Mouse (Mus musculus) mouse trophoblast stem cell (cell line): ENCODE measurements around the gene Gstp2.
"Not testable (repeated sequence)": the region's sequence is repeated elsewhere in the genome, so short reads cannot be mapped to it uniquely, and the experiment has no call there.

Experiments used
- in situ Hi-C, 2 experiments: fragments of 300-500 bp; cut with MseI, MboI; formaldehyde crosslinking; loops; 2 replicates in 1 of 2; 3 replicates in 1 of 2; pipeline ENCODE4 v1.15.1; 2025

Gstp2 gene

GRCm38 (mm10) chr19:4070756-4071155, 24.9 kb upstream of the Gstp2 start:
- in situ Hi-C loops = no loop called here

DNA sequence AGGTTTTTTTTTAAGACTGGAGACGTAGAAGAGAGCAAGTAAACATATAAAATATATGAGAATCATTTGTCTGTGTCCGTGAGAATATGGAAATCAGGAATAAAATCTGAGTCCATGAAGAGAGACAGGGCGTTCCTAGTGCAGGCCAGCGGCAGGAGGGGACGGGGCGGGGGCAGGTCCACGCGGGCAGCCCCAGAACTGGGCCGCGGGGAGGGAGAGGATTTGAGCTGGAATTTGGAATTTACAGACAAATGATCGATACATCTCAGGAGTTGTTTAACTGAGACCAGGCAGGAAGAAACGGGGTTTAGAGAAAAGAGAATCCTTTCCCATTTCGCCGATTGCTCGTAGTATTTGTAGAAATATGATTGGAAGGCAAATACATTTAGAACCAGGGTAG, 24.5 kb upstream of the Gstp2 start:
- in situ Hi-C loops = no loop called here

DNA sequence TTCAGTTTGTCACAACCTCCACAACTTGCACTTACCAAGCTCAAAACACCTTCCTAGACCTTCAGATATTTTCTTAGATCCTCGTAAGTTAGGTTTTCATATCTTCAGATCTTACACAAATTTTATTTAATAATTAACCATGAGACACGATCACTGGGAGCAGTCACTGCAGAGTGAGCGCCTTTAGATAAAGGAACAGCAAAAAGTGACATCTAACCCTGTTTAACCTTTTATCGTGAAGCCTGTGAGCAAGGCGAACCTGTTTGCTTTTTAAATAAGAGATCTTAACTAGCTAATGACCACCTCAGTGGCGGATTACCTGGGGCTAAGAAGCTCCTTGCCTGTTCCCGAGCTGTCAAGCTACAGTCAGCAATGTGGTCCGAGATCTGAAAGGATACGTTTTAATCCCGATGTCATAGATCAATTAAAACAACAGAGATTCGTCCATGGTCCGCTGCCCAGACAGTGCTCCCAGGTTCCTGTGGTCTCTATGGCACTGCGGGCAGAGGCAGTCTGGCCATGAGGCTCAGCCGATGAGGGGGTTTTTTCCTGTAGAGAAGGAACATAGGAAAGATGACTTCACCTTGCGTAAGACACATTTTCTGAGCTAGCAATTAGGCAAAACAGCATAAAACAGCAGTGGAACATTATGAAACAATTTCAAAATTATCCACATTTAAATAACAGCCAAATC, 23.0 kb upstream of the Gstp2 start:
- in situ Hi-C loops = no loop called here

GRCm38 (mm10) chr19:4068242-4068641, 22.4 kb upstream of the Gstp2 start:
- in situ Hi-C loops = not testable (repeated sequence)

GRCm38 (mm10) chr19:4066877-4067276, 21.1 kb upstream of the Gstp2 start:
- in situ Hi-C loops = no loop called here

DNA sequence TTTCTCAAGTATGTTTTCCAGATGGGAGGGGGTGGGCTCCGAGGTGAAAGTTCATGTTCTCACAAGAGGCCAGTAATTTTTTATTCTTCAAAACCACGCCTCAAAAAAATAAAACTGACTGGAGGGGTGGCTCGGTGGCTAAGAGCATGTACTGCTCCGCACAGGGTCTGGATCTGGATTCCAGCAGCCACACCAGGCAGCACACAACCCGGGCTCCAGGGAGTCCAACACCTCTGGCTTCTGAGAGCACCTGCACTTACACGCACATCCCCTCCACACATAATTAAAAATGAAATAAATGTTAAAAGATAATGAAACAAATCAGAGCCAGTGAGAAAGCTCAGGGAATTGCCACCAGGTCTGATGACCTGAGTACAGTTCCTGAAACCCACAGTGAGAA, 20.5 kb upstream of the Gstp2 start:
- in situ Hi-C loops = no loop called here

DNA sequence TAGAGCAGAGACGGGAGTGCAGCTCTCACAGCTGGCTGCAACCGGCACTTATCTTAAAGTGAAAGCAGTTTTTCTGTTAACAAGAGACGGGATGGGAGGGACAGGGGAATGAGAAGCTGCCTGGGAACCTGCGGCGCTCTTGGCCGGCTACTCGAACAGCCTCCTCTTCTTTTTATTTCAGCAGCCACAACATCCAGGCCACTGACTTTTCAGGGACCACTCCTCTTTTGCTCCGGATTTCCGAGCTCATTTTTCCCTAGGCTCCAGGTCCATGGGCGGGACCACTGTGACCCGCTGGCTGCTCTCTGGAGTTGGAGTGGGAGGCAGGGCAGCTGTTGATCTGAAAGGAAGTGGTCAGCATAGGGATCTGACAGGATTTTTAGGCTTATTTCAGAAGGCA, 18.7 kb upstream of the Gstp2 start:
- in situ Hi-C loops = not testable (repeated sequence)

DNA sequence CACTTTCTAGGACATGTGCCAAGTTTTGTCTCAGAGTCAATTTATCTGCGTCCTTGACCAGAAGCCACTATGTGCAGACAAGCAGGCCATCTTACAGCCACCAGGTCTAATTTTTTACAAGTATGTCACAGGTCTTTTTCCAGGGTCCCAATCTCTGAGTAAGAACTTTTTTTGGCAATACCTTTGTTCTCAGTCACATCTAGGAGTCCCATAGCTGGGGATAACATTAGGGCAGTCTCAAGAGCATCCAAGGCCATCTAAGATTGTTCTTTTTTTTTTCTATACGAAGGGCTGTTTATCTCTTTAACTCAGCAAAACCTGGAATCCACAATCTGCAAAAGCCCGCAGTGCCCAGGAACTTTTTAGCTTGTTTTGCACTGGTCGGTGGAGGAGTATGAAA, 17.5 kb upstream of the Gstp2 start:
- in situ Hi-C loops = not testable (repeated sequence)

- in situ Hi-C loops = no loop called here
Observed at GRCm38 (mm10) chr19:4060899-4061465, 15.2 kb upstream of the Gstp2 start.

DNA sequence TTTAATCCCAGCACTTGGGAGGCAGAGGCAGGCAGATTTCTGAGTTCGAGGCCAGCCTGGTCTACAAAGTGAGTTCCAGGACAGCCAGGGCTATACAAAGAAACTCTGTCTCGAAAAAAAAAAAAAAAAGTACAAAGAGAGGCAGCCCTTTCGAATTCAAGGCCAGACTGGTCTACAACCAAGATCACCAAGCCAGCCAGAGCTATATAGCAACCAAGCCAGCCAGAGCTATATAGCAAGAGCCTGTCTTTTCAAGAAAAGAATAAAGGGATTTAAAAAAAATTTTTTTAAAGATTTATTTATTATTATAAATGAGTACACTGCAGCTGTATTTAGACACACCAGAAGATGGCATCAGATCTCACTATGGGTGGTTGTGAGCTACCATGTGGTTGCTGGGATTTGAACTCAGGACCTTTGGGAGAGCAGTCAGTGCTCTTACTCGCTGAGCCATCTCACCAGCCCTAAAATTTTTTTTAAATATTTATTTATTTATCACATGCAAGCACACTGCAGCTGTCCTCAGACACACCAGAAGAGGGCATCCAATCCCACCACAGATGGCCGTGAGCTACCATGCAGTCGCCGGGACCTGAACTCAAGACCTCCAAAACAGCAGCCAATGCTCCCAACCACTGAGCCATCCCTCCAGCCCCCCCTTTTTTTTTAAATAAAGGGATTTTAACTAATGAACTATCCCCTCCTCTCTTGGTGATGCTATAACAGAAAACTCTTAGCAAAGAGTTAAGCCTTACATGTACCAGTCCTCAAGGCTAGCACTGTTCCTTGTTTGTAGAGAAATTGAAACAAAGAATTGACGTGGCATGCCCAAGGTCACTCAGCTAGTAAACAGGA, 14.4 kb upstream of the Gstp2 start:
- in situ Hi-C loops = not testable (repeated sequence)

DNA sequence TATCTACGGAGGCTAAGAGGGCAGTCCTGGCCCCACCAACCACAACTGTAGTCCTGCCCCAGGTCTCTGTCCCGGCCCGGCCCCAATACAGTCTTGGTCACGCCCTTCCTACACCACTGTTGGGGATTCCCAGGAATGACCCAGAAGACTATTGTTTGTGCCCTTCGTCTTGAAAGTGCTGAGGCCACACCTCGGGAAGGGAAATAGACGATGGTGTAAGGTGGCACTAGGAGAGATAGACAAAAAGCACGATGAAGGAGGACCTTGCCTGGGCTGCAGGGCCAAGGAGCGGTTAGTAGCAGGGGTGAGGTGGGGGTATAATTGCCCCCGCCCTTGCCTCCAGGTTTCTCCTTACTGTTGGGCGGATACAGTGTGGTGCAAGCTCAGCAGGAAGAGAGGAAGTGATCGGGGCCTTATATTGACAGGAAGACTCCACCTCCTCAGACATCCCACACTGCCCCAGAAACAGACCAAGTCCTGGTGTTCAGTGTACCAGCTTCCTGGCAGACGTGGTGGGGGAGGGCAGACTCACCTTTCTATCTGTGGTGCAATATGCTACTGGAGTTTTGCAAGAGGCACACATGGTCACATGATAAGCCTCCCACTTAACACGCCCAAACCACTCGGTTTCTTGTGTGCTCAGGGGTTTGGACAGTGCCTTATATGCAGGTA, 13.4 kb upstream of the Gstp2 start, which contains the start of gene Gstp3:
Gstp3 (minus strand) TSS at position 501 of the 672 bp plus-strand sequence.
- in situ Hi-C loops = no loop called here

GRCm38 (mm10) chr19:4058581-4058980, 12.8 kb upstream of the Gstp2 start:
- in situ Hi-C loops = no loop called here

DNA sequence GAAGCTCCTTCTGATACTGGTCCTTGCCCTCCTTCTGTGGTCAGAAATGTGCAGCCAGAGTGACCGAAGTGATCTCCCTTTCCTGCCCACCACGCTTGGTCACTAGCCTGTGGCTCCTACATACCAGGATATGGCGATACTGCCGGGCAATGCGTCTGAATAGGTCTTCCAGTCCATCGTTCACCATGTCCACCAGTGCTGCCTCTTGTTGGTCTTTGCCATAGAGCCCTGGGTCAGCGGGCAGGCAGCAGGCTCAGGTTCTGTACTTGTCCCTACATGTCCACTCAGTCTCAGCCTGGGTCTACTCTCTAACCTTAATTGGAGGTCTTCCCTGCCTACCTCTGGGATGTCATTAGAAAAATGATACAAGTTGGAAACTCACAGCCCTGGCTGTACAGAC, 12.1 kb upstream of the Gstp2 start:
- in situ Hi-C loops = no loop called here

DNA sequence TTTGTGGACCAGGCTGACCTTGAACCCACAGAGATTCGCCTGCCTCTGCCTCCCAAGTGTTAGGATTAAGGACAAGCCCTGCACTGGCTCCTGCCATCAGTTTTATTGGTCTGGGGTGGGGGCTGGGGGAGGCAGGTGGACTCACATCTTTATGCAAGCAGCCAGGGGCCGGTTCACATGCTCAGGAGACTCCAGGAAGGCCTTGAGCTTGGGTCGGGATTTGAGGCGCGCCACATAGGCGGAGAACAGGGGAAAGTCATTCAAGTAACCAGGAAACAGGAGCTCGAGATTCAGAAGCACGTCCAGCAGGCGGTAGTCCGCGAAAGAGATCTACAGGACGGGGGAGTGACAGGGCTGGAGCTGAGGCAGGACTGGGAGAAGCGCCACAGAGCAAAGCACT, 11.6 kb upstream of the Gstp2 start:
- in situ Hi-C loops = no loop called here

GRCm38 (mm10) chr19:4056727-4057126, 10.9 kb upstream of the Gstp2 start:
- in situ Hi-C loops = no loop called here

DNA sequence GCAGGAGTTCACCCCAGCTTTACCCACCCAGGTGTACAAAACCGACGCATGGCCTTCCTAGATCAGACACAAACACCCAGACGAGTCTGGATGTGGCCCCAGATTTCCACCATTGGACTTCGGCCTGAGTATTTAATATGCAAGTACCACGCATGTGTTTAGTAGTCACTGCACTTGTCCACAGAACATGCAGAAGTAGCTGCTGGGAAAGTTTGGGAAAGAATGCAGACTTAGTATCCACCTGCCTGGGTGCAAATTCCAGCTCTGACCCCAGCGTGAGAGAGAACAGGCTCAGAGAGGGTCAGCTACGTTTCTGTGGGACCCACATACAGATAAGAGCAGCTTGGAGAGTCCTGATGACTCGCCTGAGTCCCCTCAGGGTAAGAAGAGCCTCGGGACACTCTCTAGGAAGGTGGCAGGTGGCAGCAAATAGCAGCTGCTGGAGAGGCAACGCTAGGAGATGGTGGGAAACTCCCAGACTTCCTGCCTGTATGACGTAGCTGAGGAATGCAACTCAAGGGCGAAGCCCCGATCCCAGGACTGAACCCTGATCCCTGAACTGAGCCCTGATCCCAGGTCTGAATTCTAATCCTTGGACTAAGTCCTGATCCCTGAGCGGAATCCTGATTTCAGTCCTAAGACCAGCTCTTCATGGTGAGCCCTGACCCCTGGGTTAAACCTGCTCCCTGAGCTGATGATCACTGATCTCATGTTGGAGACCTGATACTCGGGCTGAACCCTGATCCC, 10.3 kb upstream of the Gstp2 start:
- in situ Hi-C loops = no loop called here

DNA sequence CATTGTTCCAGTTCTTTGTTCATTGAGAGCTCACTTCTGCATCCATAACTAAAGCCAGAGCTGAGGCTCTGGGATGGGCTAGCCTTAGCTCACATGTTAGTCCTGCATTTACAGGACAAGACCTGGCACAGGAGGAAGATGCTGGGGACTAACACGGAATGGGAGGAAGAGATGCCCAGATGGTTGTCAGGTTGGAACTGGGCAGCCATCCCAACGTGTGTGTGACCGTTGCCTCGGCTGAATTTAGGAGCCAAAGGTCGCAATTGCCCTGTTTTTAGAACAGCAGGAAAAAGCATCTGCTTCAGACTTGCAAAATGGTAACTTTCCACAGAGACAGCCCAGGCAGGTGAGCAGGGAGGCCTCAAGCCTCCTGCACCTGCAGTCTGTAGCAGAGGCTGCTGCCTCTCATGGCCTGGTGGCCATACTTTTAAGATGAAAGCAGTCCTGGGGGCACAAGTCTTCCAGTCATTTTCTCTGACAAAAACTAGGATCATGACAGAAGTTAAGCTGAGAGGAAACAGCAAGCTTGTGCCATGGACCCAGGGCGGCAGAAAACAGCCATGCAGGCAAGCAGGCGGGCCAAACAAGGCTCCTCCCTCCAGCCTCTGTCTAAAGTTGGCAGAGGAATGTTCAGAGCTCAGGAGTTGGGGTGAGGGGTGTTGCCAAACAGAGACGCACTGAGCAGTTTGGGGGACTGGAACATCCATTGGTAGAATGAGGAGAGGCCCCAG, 9.6 kb upstream of the Gstp2 start:
- in situ Hi-C loops = no loop called here

DNA sequence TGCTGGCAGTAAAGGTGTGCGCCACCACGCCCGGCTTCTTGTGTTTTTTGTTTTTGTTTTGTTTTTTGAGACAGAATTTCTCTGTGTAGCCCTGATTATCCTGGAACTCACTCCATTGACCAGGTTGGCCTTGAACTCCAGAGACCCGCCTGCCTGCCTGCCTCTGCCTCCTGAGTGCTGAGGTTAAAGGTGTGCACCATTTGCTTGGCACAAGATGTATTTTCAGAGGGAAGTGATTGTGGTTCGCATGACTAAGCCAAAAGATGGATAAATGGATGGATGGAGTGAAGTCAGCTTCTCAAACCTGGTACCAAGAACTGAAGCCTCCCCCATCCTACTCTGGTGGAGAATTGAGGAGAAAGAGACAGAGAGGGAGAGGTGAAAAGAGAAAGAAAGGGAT, 8.8 kb upstream of the Gstp2 start:
- in situ Hi-C loops = loop anchor here (5.0 kb wide), 2 partner anchors 33 to 37 kb away; no protein-coding TSS in a partner anchor

GRCm38 (mm10) chr19:4052516-4053030, 6.8 kb upstream of the Gstp2 start:
- in situ Hi-C loops = loop anchor here (5.0 kb wide), 2 partner anchors 35 kb away; no protein-coding TSS in a partner anchor
